Mouse (Mus musculus): ENCODE results near the gene Nicn1. TPM values are rescaled to one million over a fixed set of nuclear protein-coding genes. Genes with fewer than 3 reads are reported as not detected.
"Not testable (repeated sequence)": the region's sequence is repeated elsewhere in the genome, so short reads cannot be mapped to it uniquely, and the experiment has no call there.

Nicn1 gene
- polyA plus RNA-seq, 1 experiment from 2014 or later: 36.1 TPM

GRCm38 (mm10) chr9:108317572-108317971 is 27.3 kb downstream of the Nicn1 start:
- Histone ChIP-seq H3K4me3 (replicated peaks; ENCODE audit: low read length) (no peak overlapping the region), H3K9ac (ENCODE audit: low read length) (no peak overlapping the region), H3K9me3 (replicated peaks; ENCODE audit: control insufficient read depth, low read length) (no peaks in the 10 kb centered on the region), H3K4me1 (ENCODE audit: control insufficient read depth, insufficient read depth, low read length) (no peaks in the 10 kb centered on the region), H3K27me3 (ENCODE audit: control insufficient read depth, insufficient read depth, low read length) (no peaks in the 10 kb centered on the region), H3K27ac (ENCODE audit: low read length) (no peak overlapping the region), H3K36me3 (ENCODE audit: control insufficient read depth, insufficient read depth, low read length) (no peaks in the 10 kb centered on the region; the same call in 1 of the 2 replicates), H3K4me2 (ENCODE audit: low read depth, low read length) (no peak overlapping the region)
- 88% methylated on average over 3 of the region's 3 CpGs for WGBS
- no peak for ATAC-seq (ENCODE audit: insufficient read depth, low FRiP score)

- Histone ChIP-seq H3K27me3 (ENCODE audit: control insufficient read depth, insufficient read depth, low read length) (no peaks in the 10 kb centered on the region), H3K4me2 (ENCODE audit: low read depth, low read length) (no peak overlapping the region), H3K36me3 (ENCODE audit: control insufficient read depth, insufficient read depth, low read length) (no peaks in the 10 kb centered on the region; the same call in 1 of the 2 replicates), H3K9me3 (replicated peaks; ENCODE audit: control insufficient read depth, low read length) (no peaks in the 10 kb centered on the region), H3K27ac (ENCODE audit: low read length) (no peak overlapping the region), H3K4me3 (replicated peaks; ENCODE audit: low read length) (no peak overlapping the region), H3K9ac (ENCODE audit: low read length) (no peak overlapping the region), H3K4me1 (ENCODE audit: control insufficient read depth, insufficient read depth, low read length) (no peaks in the 10 kb centered on the region)
- 79% methylated on average over 2 of the region's 2 CpGs for WGBS
- no peak for ATAC-seq (ENCODE audit: insufficient read depth, low FRiP score)
These were observed 28.2 kb downstream of the Nicn1 start for GRCm38 (mm10) chr9:108318462-108318861.

GRCm38 (mm10) chr9:108322054-108322453 is 31.8 kb downstream of the Nicn1 start:
- H3K4me2 ChIP-seq (ENCODE audit: low read depth, low read length); H3K4me1 ChIP-seq (ENCODE audit: control insufficient read depth, insufficient read depth, low read length); H3K9me3 ChIP-seq (replicated peaks; ENCODE audit: control insufficient read depth, low read length); H3K27me3 ChIP-seq (ENCODE audit: control insufficient read depth, insufficient read depth, low read length); H3K27ac ChIP-seq (ENCODE audit: low read length); H3K9ac ChIP-seq (ENCODE audit: low read length); H3K36me3 ChIP-seq (ENCODE audit: control insufficient read depth, insufficient read depth, low read length); ATAC-seq (ENCODE audit: insufficient read depth, low FRiP score); H3K4me3 ChIP-seq (replicated peaks; ENCODE audit: low read length): not testable (repeated sequence)
- WGBS: 91% methylated on average over 7 of the region's 7 CpGs

DNA sequence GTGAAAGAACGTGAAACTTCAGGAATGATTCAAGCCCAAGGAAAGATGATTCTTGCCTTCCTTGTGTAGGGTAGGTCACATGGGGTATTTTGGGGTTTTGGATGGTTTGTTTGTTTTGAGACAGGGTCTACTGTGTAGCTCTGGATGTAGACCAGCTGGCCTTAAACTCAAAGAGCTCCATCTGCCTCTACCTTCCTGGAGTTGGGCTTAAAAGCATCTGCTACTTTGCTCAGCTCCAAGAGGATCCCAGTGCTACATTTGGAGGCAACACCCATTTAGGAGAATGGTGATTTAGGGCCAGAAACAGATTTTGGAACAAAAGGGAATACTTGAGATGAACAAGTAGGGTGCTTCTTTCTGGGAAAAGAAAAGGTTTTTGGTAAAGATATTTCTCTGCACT is 34.6 kb downstream of the Nicn1 start:
- H3K27me3 ChIP-seq (ENCODE audit: control insufficient read depth, insufficient read depth, low read length): no peaks in the 10 kb centered on the region
- H3K4me3 ChIP-seq (replicated peaks; ENCODE audit: low read length): no peak overlapping the region
- no peak for ATAC-seq (ENCODE audit: insufficient read depth, low FRiP score)
- no peaks in the 10 kb centered on the region for H3K9me3 ChIP-seq (replicated peaks; ENCODE audit: control insufficient read depth, low read length)
- peaks cover 2% of the 10 kb centered on the region; the same call in 1 of the 2 replicates for H3K36me3 ChIP-seq (ENCODE audit: control insufficient read depth, insufficient read depth, low read length)
- 87% methylated on average over 1 of the region's 1 CpGs for WGBS
- H3K27ac ChIP-seq (ENCODE audit: low read length): no peak overlapping the region
- H3K9ac ChIP-seq (ENCODE audit: low read length): no peak overlapping the region
- no peaks in the 10 kb centered on the region for H3K4me1 ChIP-seq (ENCODE audit: control insufficient read depth, insufficient read depth, low read length)
- H3K4me2 ChIP-seq (ENCODE audit: low read depth, low read length): no peak overlapping the region

GRCm38 (mm10) chr9:108325811-108326210 is 35.6 kb downstream of the Nicn1 start:
- H3K27me3 ChIP-seq (ENCODE audit: control insufficient read depth, insufficient read depth, low read length): no peaks in the 10 kb centered on the region
- no peak overlapping the region for H3K27ac ChIP-seq (ENCODE audit: low read length)
- no peak overlapping the region for H3K9ac ChIP-seq (ENCODE audit: low read length)
- no peak overlapping the region for H3K4me3 ChIP-seq (replicated peaks; ENCODE audit: low read length)
- H3K4me1 ChIP-seq (ENCODE audit: control insufficient read depth, insufficient read depth, low read length): no peaks in the 10 kb centered on the region
- no peaks in the 10 kb centered on the region for H3K9me3 ChIP-seq (replicated peaks; ENCODE audit: control insufficient read depth, low read length)
- WGBS: 92% methylated on average over 2 of the region's 2 CpGs
- peaks cover 2% of the 10 kb centered on the region; the same call in 1 of the 2 replicates for H3K36me3 ChIP-seq (ENCODE audit: control insufficient read depth, insufficient read depth, low read length)
- H3K4me2 ChIP-seq (ENCODE audit: low read depth, low read length): no peak overlapping the region
- no peak for ATAC-seq (ENCODE audit: insufficient read depth, low FRiP score)

GRCm38 (mm10) chr9:108337848-108338550 is 47.8 kb downstream of the Nicn1 start:
- 71% methylated on average over 10 of the region's 10 CpGs for WGBS
- Histone ChIP-seq H3K4me1 (ENCODE audit: control insufficient read depth, insufficient read depth, low read length) (peaks cover 40% of the 10 kb centered on the region), H3K9me3 (replicated peaks; ENCODE audit: control insufficient read depth, low read length) (no peaks in the 10 kb centered on the region), H3K4me2 (ENCODE audit: low read depth, low read length) (peak overlapping the region; percentile 83), H3K27ac (ENCODE audit: low read length) (peak overlapping the region; percentile 99), H3K9ac (ENCODE audit: low read length) (peak overlapping the region; percentile 98), H3K27me3 (ENCODE audit: control insufficient read depth, insufficient read depth, low read length) (no peaks in the 10 kb centered on the region), H3K4me3 (replicated peaks; ENCODE audit: low read length) (peak overlapping the region; percentile 83), H3K36me3 (ENCODE audit: control insufficient read depth, insufficient read depth, low read length) (peaks cover 12% of the 10 kb centered on the region)
- no peak for ATAC-seq (ENCODE audit: insufficient read depth, low FRiP score)

GRCm38 (mm10) chr9:108338551-108338885 is 48.3 kb downstream of the Nicn1 start:
- H3K9ac ChIP-seq (ENCODE audit: low read length): peak overlapping the region; percentile 98
- no peak for ATAC-seq (ENCODE audit: insufficient read depth, low FRiP score)
- H3K4me2 ChIP-seq (ENCODE audit: low read depth, low read length): peak overlapping the region; percentile 83
- H3K27me3 ChIP-seq (ENCODE audit: control insufficient read depth, insufficient read depth, low read length): no peaks in the 10 kb centered on the region
- H3K4me3 ChIP-seq (replicated peaks; ENCODE audit: low read length): peak overlapping the region; percentile 83
- peaks cover 44% of the 10 kb centered on the region for H3K4me1 ChIP-seq (ENCODE audit: control insufficient read depth, insufficient read depth, low read length)
- H3K27ac ChIP-seq (ENCODE audit: low read length): peak overlapping the region; percentile 99
- no peaks in the 10 kb centered on the region for H3K9me3 ChIP-seq (replicated peaks; ENCODE audit: control insufficient read depth, low read length)
- 27% methylated on average over 6 of the region's 6 CpGs for WGBS
- H3K36me3 ChIP-seq (ENCODE audit: control insufficient read depth, insufficient read depth, low read length): peaks cover 12% of the 10 kb centered on the region

GRCm38 (mm10) chr9:108338886-108339781 is 48.9 kb downstream of the Nicn1 start, which contains the start of gene Gpx1:
Gene Gpx1 (plus strand): TSS chr9:108338903.
- under 1% methylated on average over 49 of the region's 49 CpGs for WGBS

GRCm38 (mm10) chr9:108339886-108340257 is 49.6 kb downstream of the Nicn1 start:
- Histone ChIP-seq H3K9me3 (replicated peaks; ENCODE audit: control insufficient read depth, low read length) (no peaks in the 10 kb centered on the region), H3K4me1 (ENCODE audit: control insufficient read depth, insufficient read depth, low read length) (peaks cover 47% of the 10 kb centered on the region), H3K27me3 (ENCODE audit: control insufficient read depth, insufficient read depth, low read length) (no peaks in the 10 kb centered on the region), H3K4me2 (ENCODE audit: low read depth, low read length) (peak overlapping the region; percentile 83), H3K27ac (ENCODE audit: low read length) (peak overlapping the region; percentile 99), H3K36me3 (ENCODE audit: control insufficient read depth, insufficient read depth, low read length) (peaks cover 6% of the 10 kb centered on the region), H3K9ac (ENCODE audit: low read length) (peak overlapping the region; percentile 98), H3K4me3 (replicated peaks; ENCODE audit: low read length) (peak overlapping the region; percentile 83)
- WGBS: 9% methylated on average over 20 of the region's 20 CpGs
- no peak for ATAC-seq (ENCODE audit: insufficient read depth, low FRiP score)

More at GRCm38 (mm10) chr9:108338886-108339781, 48.9 kb downstream of the Nicn1 start, which contains the start of gene Gpx1:
- H3K4me3 ChIP-seq (replicated peaks; ENCODE audit: low read length): peak within 1 kb of the TSS; percentile 83
- no peaks in the 10 kb centered on the region for H3K9me3 ChIP-seq (replicated peaks; ENCODE audit: control insufficient read depth, low read length)
- H3K9ac ChIP-seq (ENCODE audit: low read length): peak within 1 kb of the TSS; percentile 98
- H3K27ac ChIP-seq (ENCODE audit: low read length): peak within 1 kb of the TSS; percentile 99
- ATAC-seq (ENCODE audit: insufficient read depth, low FRiP score): peak; percentile 95
- peaks cover 47% of the 10 kb centered on the region for H3K4me1 ChIP-seq (ENCODE audit: control insufficient read depth, insufficient read depth, low read length)
- H3K36me3 ChIP-seq (ENCODE audit: control insufficient read depth, insufficient read depth, low read length): peaks cover 12% of the 10 kb centered on the region
- H3K27me3 ChIP-seq (ENCODE audit: control insufficient read depth, insufficient read depth, low read length): no peaks in the 10 kb centered on the region
- H3K4me2 ChIP-seq (ENCODE audit: low read depth, low read length): peak within 1 kb of the TSS; percentile 83

All from stomach, embryonic 16.5 days (tissue).